Mouse (Mus musculus): ENCODE results near the gene Ppp4r4.
"Not testable (repeated sequence)": the region's sequence is repeated elsewhere in the genome, so short reads cannot be mapped to it uniquely, and the experiment has no call there.

Ppp4r4 gene

GRCm38 (mm10) chr12:103532649-103533395 lies 739 bp downstream of the Ppp4r4 start:
- no peak for DNase-seq (ENCODE audit: low spot score)

GRCm38 (mm10) chr12:103540429-103540828 lies 8.3 kb downstream of the Ppp4r4 start:
- no peak for DNase-seq (ENCODE audit: low spot score)

GRCm38 (mm10) chr12:103543351-103543750 lies 11.3 kb downstream of the Ppp4r4 start:
- no peak for DNase-seq (ENCODE audit: low spot score)

GRCm38 (mm10) chr12:103544213-103544612 lies 12.1 kb downstream of the Ppp4r4 start:
- peak; percentile 19 for DNase-seq (ENCODE audit: low spot score)

GRCm38 (mm10) chr12:103547438-103547837 lies 15.4 kb downstream of the Ppp4r4 start:
- no peak for DNase-seq (ENCODE audit: low spot score)

GRCm38 (mm10) chr12:103548526-103548925 lies 16.4 kb downstream of the Ppp4r4 start:
- DNase-seq (ENCODE audit: low spot score) = no peak

- no peak for DNase-seq (ENCODE audit: low spot score)
These were observed 18.0 kb downstream of the Ppp4r4 start for GRCm38 (mm10) chr12:103550047-103550446.

- no peak for DNase-seq (ENCODE audit: low spot score)
These were observed 19.3 kb downstream of the Ppp4r4 start for GRCm38 (mm10) chr12:103551422-103551821.

- DNase-seq (ENCODE audit: low spot score) = no peak
These were observed 20.4 kb downstream of the Ppp4r4 start for GRCm38 (mm10) chr12:103552506-103552905.

GRCm38 (mm10) chr12:103553497-103553896 lies 21.4 kb downstream of the Ppp4r4 start:
- no peak for DNase-seq (ENCODE audit: low spot score)

GRCm38 (mm10) chr12:103556856-103557255 lies 24.8 kb downstream of the Ppp4r4 start:
- no peak for DNase-seq (ENCODE audit: low spot score)

- no peak for DNase-seq (ENCODE audit: low spot score)
These were observed 32.6 kb downstream of the Ppp4r4 start for GRCm38 (mm10) chr12:103564726-103565125.

GRCm38 (mm10) chr12:103565151-103565550 lies 33.1 kb downstream of the Ppp4r4 start:
- no peak for DNase-seq (ENCODE audit: low spot score)

GRCm38 (mm10) chr12:103567129-103567528 lies 35.0 kb downstream of the Ppp4r4 start:
- DNase-seq (ENCODE audit: low spot score) = no peak

- DNase-seq (ENCODE audit: low spot score) = no peak
These were observed 37.6 kb downstream of the Ppp4r4 start for GRCm38 (mm10) chr12:103569690-103570089.

GRCm38 (mm10) chr12:103578148-103578547 lies 46.1 kb downstream of the Ppp4r4 start:
- DNase-seq (ENCODE audit: low spot score) = not testable (repeated sequence)

- DNase-seq (ENCODE audit: low spot score) = no peak
These were observed 51.7 kb downstream of the Ppp4r4 start for GRCm38 (mm10) chr12:103583771-103584170.

- no peak for DNase-seq (ENCODE audit: low spot score)
These were observed 66.3 kb downstream of the Ppp4r4 start for GRCm38 (mm10) chr12:103598411-103598810.

- DNase-seq (ENCODE audit: low spot score) = no peak
These were observed 68.3 kb downstream of the Ppp4r4 start for GRCm38 (mm10) chr12:103600364-103600763.

GRCm38 (mm10) chr12:103601839-103602238 lies 69.8 kb downstream of the Ppp4r4 start:
- no peak for DNase-seq (ENCODE audit: low spot score)

GRCm38 (mm10) chr12:103615141-103615540 lies 83.1 kb downstream of the Ppp4r4 start:
- no peak for DNase-seq (ENCODE audit: low spot score)

- DNase-seq (ENCODE audit: low spot score) = no peak
These were observed 83.7 kb downstream of the Ppp4r4 start for GRCm38 (mm10) chr12:103615734-103616133.

- no peak for DNase-seq (ENCODE audit: low spot score)
These were observed 84.8 kb downstream of the Ppp4r4 start for GRCm38 (mm10) chr12:103616860-103617261.

- DNase-seq (ENCODE audit: low spot score) = no peak
These were observed 99.1 kb downstream of the Ppp4r4 start, which contains the start of gene Serpina10 for GRCm38 (mm10) chr12:103631203-103631612. Gene Serpina10 (minus strand): TSS chr12:103631444.
